Mouse (Mus musculus): ENCODE results near the gene Ankrd11. TPM values are rescaled to one million over a fixed set of nuclear protein-coding genes. Genes with fewer than 3 reads are reported as not detected.
"Not testable (repeated sequence)": the region's sequence is repeated elsewhere in the genome, so short reads cannot be mapped to it uniquely, and the experiment has no call there.

The Ankrd11 gene
- polyA plus RNA-seq, 1 experiment from 2014 or later: 84.6 TPM

DNA sequence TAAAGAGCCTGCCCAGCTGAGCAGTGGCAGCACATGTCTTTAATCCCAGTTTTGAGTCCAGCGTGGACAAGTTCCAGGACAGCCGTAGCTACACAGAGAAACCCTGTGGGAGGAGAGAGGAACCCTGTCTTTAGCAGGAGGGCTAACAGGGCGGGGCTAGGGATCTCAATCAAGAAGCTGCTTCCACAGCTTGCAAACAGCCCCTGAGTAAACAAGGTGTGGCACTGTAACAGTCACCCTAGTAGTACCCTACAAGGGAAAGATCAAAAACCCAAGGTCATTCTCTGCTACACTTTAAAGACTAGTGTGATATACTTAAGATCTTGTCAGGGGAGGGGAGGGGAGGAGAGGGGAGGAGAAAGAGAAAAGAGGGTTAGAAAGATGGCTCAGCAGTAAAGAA is 5.1 kb downstream of the Ankrd11 start:
- ATAC-seq (ENCODE audit: insufficient number of reproducible peaks, low FRiP score, low TSS enrichment, low read depth) (no peak), DNase-seq (ENCODE audit: low spot score) (no peak)
- WGBS: 55% methylated on average over 3 of the region's 3 CpGs
- Histone ChIP-seq H3K9ac (ENCODE audit: low read length) (no peak overlapping the region), H3K4me1 (ENCODE audit: control insufficient read depth, insufficient read depth, low read length) (peaks cover 12% of the 10 kb centered on the region), H3K4me2 (ENCODE audit: low read depth, severe bottlenecking) (no peak overlapping the region), H3K4me3 (ENCODE audit: low read depth, low read length) (no peak overlapping the region), H3K27ac (replicated peaks; ENCODE audit: low read depth, low read length) (no peak overlapping the region), H3K27me3 (ENCODE audit: control insufficient read depth, insufficient read depth, low read length) (no peaks in the 10 kb centered on the region), H3K36me3 (ENCODE audit: control insufficient read depth, insufficient read depth, low read length) (no peaks in the 10 kb centered on the region), H3K9me3 (ENCODE audit: control insufficient read depth, low read length) (no peaks in the 10 kb centered on the region)

DNA sequence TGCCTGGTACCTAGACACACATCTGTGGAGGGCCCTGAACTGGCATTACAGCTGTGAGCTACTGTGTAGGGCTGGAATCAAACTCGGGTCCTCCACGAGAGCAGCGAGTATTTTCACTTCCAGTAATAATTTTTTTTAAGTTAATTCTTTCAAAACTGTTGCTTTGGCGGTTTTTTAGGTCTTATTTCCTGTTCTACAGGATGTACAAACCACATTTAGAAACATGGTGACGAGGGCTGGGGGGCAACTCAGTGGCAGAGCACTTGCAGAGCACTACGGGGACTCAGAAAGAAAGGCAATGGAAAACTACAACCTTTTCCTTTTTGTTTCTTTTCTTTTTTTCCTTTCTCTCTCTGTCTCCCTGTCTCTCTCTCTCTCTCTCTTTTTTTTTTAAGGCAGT is 7.9 kb downstream of the Ankrd11 start:
- Histone ChIP-seq H3K4me1 (ENCODE audit: control insufficient read depth, insufficient read depth, low read length) (peaks cover 4% of the 10 kb centered on the region; the same call in 1 of the 2 replicates), H3K9me3 (ENCODE audit: control insufficient read depth, low read length) (no peaks in the 10 kb centered on the region), H3K4me3 (ENCODE audit: low read depth, low read length) (no peak overlapping the region), H3K4me2 (ENCODE audit: low read depth, severe bottlenecking) (no peak overlapping the region), H3K9ac (ENCODE audit: low read length) (no peak overlapping the region), H3K36me3 (ENCODE audit: control insufficient read depth, insufficient read depth, low read length) (no peaks in the 10 kb centered on the region), H3K27me3 (ENCODE audit: control insufficient read depth, insufficient read depth, low read length) (no peaks in the 10 kb centered on the region), H3K27ac (replicated peaks; ENCODE audit: low read depth, low read length) (no peak overlapping the region)
- 87% methylated on average over 6 of the region's 6 CpGs for WGBS
- ATAC-seq (ENCODE audit: insufficient number of reproducible peaks, low FRiP score, low TSS enrichment, low read depth) (no peak), DNase-seq (ENCODE audit: low spot score) (no peak)

DNA sequence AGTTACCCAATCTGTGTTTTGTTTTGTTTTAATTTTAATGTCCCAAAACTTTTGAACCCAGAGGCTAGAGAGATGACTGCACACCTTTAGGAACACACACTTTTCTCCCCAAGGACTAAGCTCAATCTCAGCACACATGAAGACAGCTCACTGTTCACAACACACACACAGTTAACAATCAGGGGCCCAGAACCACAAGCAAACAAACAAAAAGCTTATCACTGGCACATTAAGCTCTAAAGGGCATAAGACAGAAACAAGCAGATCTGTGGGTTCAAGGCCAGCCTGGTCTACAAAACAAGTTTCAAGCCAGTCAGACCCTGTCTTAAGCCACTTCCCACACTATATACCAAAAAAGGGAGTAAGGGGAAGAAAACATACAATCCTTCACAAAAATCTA is 8.6 kb downstream of the Ankrd11 start:
- Histone ChIP-seq H3K4me2 (ENCODE audit: low read depth, severe bottlenecking) (no peak overlapping the region), H3K27ac (replicated peaks; ENCODE audit: low read depth, low read length) (no peak overlapping the region), H3K36me3 (ENCODE audit: control insufficient read depth, insufficient read depth, low read length) (no peaks in the 10 kb centered on the region), H3K4me1 (ENCODE audit: control insufficient read depth, insufficient read depth, low read length) (peaks cover 4% of the 10 kb centered on the region; the same call in 1 of the 2 replicates), H3K27me3 (ENCODE audit: control insufficient read depth, insufficient read depth, low read length) (no peaks in the 10 kb centered on the region), H3K4me3 (ENCODE audit: low read depth, low read length) (no peak overlapping the region), H3K9me3 (ENCODE audit: control insufficient read depth, low read length) (no peaks in the 10 kb centered on the region), H3K9ac (ENCODE audit: low read length) (no peak overlapping the region)
- DNase-seq (ENCODE audit: low spot score) (no peak), ATAC-seq (ENCODE audit: insufficient number of reproducible peaks, low FRiP score, low TSS enrichment, low read depth) (no peak)

DNA sequence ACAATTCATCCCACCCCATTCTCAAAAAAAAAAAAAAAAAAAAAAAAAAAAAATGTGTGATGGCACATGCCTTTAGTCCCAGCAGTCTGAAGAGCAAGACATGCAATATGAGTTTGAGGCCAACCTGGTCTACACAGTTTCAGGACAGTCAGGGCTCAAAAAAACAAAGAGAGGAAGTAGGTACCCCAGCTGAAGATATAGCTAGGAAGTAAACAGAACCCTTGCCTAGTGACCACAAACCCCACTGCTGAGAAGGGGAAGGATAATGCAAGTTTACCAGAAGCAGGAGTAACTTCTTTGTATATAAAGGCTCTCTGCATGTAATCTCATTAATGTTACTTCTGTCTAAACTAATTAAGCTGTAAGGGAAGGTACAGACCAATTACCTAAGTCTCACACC is 9.3 kb downstream of the Ankrd11 start:
- no peaks in the 10 kb centered on the region for H3K36me3 ChIP-seq (ENCODE audit: control insufficient read depth, insufficient read depth, low read length)
- no peak overlapping the region for H3K9ac ChIP-seq (ENCODE audit: low read length)
- H3K4me3 ChIP-seq (ENCODE audit: low read depth, low read length): no peak overlapping the region
- H3K27ac ChIP-seq (replicated peaks; ENCODE audit: low read depth, low read length): no peak overlapping the region
- no peaks in the 10 kb centered on the region for H3K9me3 ChIP-seq (ENCODE audit: control insufficient read depth, low read length)
- H3K27me3 ChIP-seq (ENCODE audit: control insufficient read depth, insufficient read depth, low read length): no peaks in the 10 kb centered on the region
- H3K4me1 ChIP-seq (ENCODE audit: control insufficient read depth, insufficient read depth, low read length): peaks cover 4% of the 10 kb centered on the region; the same call in 1 of the 2 replicates
- no peak for DNase-seq (ENCODE audit: low spot score)
- no peak for ATAC-seq (ENCODE audit: insufficient number of reproducible peaks, low FRiP score, low TSS enrichment, low read depth)
- H3K4me2 ChIP-seq (ENCODE audit: low read depth, severe bottlenecking): no peak overlapping the region

DNA sequence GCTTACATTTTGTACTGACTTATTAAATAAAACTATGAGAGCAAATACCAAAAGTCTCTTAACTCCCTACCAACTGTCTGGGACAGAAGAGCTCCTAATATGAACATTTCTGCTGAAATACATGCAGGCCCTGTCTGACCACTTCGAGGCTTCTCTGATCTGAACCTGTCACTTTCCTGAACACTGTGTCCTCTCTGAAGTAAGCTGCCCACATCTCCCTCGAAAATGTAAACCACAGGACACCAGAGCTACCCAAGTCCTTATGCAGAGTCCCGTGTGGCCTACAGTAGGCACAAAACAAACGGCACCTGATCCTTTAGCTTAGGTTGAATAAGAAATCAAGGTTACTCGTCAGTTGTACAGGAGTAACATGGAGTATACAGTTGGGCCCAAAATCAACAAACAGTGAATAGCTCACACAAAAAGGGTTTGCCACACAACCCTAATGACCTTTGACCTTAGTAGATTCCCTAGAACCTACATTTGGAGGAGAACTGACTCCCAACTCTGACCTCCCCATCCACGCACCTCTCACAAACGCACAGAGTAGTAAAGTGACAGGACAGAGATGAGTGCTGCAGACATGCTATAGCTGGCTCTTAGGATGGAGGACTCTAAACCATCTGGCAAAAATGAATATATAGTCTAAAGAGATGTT is 10.6 kb downstream of the Ankrd11 start:
- Histone ChIP-seq H3K9ac (ENCODE audit: low read length) (no peak overlapping the region), H3K36me3 (ENCODE audit: control insufficient read depth, insufficient read depth, low read length) (no peaks in the 10 kb centered on the region), H3K9me3 (ENCODE audit: control insufficient read depth, low read length) (no peaks in the 10 kb centered on the region), H3K27me3 (ENCODE audit: control insufficient read depth, insufficient read depth, low read length) (no peaks in the 10 kb centered on the region), H3K4me3 (ENCODE audit: low read depth, low read length) (no peak overlapping the region), H3K4me2 (ENCODE audit: low read depth, severe bottlenecking) (no peak overlapping the region), H3K27ac (replicated peaks; ENCODE audit: low read depth, low read length) (no peak overlapping the region), H3K4me1 (ENCODE audit: control insufficient read depth, insufficient read depth, low read length) (peaks cover 4% of the 10 kb centered on the region; the same call in 1 of the 2 replicates)
- 89% methylated on average over 7 of the region's 7 CpGs for WGBS
- ATAC-seq (ENCODE audit: insufficient number of reproducible peaks, low FRiP score, low TSS enrichment, low read depth) (no peak), DNase-seq (ENCODE audit: low spot score) (no peak)

DNA sequence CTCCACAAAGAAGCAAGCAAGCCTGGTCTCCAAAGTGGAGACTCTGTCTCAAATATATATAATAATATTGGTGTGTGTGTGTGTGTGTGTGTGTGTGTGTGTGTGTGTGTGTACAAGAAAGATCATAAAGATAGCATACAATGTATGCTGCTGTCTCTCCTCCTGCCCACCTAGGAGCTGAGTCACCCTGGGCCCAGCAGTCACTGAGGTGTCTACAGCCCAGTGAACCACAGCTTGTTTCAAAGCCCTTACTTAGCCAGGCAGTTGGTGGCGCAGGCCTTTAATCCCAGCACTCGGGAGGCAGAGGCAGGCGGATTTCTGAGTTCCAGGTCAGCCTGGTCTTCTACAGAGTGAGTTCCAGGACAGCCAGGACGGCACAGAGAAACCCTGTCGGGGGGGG is 12.0 kb downstream of the Ankrd11 start:
- not testable (repeated sequence) for H3K4me2 ChIP-seq (ENCODE audit: low read depth, severe bottlenecking); H3K27me3 ChIP-seq (ENCODE audit: control insufficient read depth, insufficient read depth, low read length); H3K9ac ChIP-seq (ENCODE audit: low read length); H3K27ac ChIP-seq (replicated peaks; ENCODE audit: low read depth, low read length); H3K4me1 ChIP-seq (ENCODE audit: control insufficient read depth, insufficient read depth, low read length); H3K9me3 ChIP-seq (ENCODE audit: control insufficient read depth, low read length); ATAC-seq (ENCODE audit: insufficient number of reproducible peaks, low FRiP score, low TSS enrichment, low read depth); H3K36me3 ChIP-seq (ENCODE audit: control insufficient read depth, insufficient read depth, low read length); DNase-seq (ENCODE audit: low spot score); H3K4me3 ChIP-seq (ENCODE audit: low read depth, low read length)
- WGBS: 80% methylated on average over 5 of the region's 5 CpGs

DNA sequence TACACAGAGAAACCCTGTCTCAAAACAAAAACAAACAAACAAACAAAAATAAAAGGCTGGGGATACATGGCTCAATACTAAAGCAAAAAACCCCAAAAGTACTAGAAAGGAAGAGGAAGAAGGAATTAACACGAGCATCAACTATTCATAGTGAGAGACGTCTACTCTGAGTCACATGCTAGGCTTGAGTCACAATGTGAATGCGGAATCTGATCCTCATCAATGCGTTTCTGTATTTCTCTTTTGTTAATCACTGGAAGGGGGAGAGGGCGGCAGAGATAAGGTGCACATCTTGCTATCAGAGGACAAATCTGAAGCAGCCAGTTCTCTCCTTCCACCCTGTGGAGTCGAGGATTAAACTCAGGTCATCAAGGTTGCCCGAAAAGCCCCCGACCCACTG is 14.3 kb downstream of the Ankrd11 start:
- WGBS: 96% methylated on average over 8 of the region's 8 CpGs
- ATAC-seq (ENCODE audit: insufficient number of reproducible peaks, low FRiP score, low TSS enrichment, low read depth) (no peak), DNase-seq (ENCODE audit: low spot score) (no peak)
- Histone ChIP-seq H3K4me2 (ENCODE audit: low read depth, severe bottlenecking) (no peak overlapping the region), H3K4me3 (ENCODE audit: low read depth, low read length) (no peak overlapping the region), H3K27ac (replicated peaks; ENCODE audit: low read depth, low read length) (no peak overlapping the region), H3K4me1 (ENCODE audit: control insufficient read depth, insufficient read depth, low read length) (no peaks in the 10 kb centered on the region), H3K9ac (ENCODE audit: low read length) (no peak overlapping the region), H3K36me3 (ENCODE audit: control insufficient read depth, insufficient read depth, low read length) (no peaks in the 10 kb centered on the region), H3K9me3 (ENCODE audit: control insufficient read depth, low read length) (no peaks in the 10 kb centered on the region), H3K27me3 (ENCODE audit: control insufficient read depth, insufficient read depth, low read length) (no peaks in the 10 kb centered on the region)

DNA sequence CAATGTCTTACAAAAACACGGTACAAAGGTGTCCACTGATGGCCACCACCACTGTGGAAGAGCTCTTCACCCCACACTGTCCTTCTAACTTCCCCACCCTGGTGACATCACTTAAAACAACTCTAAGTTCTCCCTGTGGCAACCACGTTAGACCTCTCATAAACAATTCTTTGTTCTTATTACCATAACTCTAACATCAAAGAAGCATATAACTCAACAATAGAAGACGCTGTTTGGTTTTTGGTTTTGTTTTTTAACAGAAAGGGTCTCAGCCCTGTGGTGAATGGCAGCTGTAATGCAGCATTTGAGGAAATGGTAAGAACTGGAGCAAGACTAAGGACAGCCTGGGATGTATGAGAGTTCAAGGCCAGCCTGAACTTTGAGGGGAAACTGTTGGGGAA is 16.1 kb downstream of the Ankrd11 start:
- Histone ChIP-seq H3K9ac (ENCODE audit: low read length) (no peak overlapping the region), H3K36me3 (ENCODE audit: control insufficient read depth, insufficient read depth, low read length) (no peaks in the 10 kb centered on the region), H3K9me3 (ENCODE audit: control insufficient read depth, low read length) (no peaks in the 10 kb centered on the region), H3K27me3 (ENCODE audit: control insufficient read depth, insufficient read depth, low read length) (no peaks in the 10 kb centered on the region), H3K27ac (replicated peaks; ENCODE audit: low read depth, low read length) (no peak overlapping the region), H3K4me3 (ENCODE audit: low read depth, low read length) (no peak overlapping the region), H3K4me1 (ENCODE audit: control insufficient read depth, insufficient read depth, low read length) (no peaks in the 10 kb centered on the region), H3K4me2 (ENCODE audit: low read depth, severe bottlenecking) (no peak overlapping the region)
- 89% methylated on average over 3 of the region's 3 CpGs for WGBS
- DNase-seq (ENCODE audit: low spot score) (no peak), ATAC-seq (ENCODE audit: insufficient number of reproducible peaks, low FRiP score, low TSS enrichment, low read depth) (no peak)

DNA sequence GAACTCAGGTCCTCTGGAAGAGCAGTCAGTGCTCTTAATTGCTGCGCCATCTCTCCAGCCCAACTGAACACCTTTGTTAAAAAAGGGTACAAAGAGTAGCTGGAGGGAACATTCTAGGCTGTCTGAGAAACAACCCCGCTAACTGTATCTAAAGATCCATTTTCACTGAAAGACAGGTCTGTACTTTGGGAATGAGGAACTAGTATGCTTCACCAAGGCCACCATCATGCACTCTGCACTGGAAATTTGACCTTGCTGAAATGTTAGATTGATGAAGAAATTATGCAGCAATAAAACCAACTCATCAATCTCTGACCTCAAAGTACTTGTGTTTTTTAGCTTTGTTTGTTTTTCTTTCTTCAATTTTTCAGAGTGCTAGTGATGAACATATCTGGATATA is 17.9 kb downstream of the Ankrd11 start:
- no peaks in the 10 kb centered on the region for H3K36me3 ChIP-seq (ENCODE audit: control insufficient read depth, insufficient read depth, low read length)
- H3K4me2 ChIP-seq (ENCODE audit: low read depth, severe bottlenecking): no peak overlapping the region
- no peaks in the 10 kb centered on the region for H3K9me3 ChIP-seq (ENCODE audit: control insufficient read depth, low read length)
- H3K27ac ChIP-seq (replicated peaks; ENCODE audit: low read depth, low read length): no peak overlapping the region
- no peaks in the 10 kb centered on the region for H3K27me3 ChIP-seq (ENCODE audit: control insufficient read depth, insufficient read depth, low read length)
- no peaks in the 10 kb centered on the region for H3K4me1 ChIP-seq (ENCODE audit: control insufficient read depth, insufficient read depth, low read length)
- WGBS: 96% methylated on average over 2 of the region's 2 CpGs
- DNase-seq (ENCODE audit: low spot score): no peak
- no peak overlapping the region for H3K9ac ChIP-seq (ENCODE audit: low read length)
- no peak for ATAC-seq (ENCODE audit: insufficient number of reproducible peaks, low FRiP score, low TSS enrichment, low read depth)
- no peak overlapping the region for H3K4me3 ChIP-seq (ENCODE audit: low read depth, low read length)

Data from limb, embryonic 11.5 days (tissue).